Mouse (Mus musculus) ES-E14 (cell line): ENCODE measurements around the gene Noxa1.

ENCODE experiments used
- MAFK ChIP-seq: IDR thresholded peaks from 2 replicates; pipeline ENCODE4 v1.6.1; 2014; ENCODE audit warnings: mild to moderate bottlenecking, low read depth, low read length, inconsistent platforms; ENCODE audit not compliant: insufficient read depth
- ZC3H11A ChIP-seq: IDR thresholded peaks from 2 replicates; pipeline ENCODE4 v1.6.1; 2012; ENCODE audit warnings: low read depth, mild to moderate bottlenecking, inconsistent platforms, low read length, borderline replicate concordance

GRCm38 (mm10) chr2:25051450-25051849 lies 43.5 kb downstream of the Noxa1 start:
- TF ChIP-seq ZC3H11A: no peak
- no peak for TF ChIP-seq MAFK
